Mouse (Mus musculus) kidney, embryonic 15.5 days (tissue): ENCODE data around the gene Serinc1. TPM values are rescaled to one million over a fixed set of nuclear protein-coding genes. Genes with fewer than 3 reads are reported as not detected.
"Not testable (repeated sequence)": the region's sequence is repeated elsewhere in the genome, so short reads cannot be mapped to it uniquely, and the experiment has no call there.

Experiments used
- ATAC-seq: fragments of 200-750 bp; cut with Nextera tagmentation; replicated peaks from 2 replicates; pipeline ENCODE4 v1.8.0; 2017; ENCODE audit warnings: moderate TSS enrichment; ENCODE audit not compliant: low FRiP score
- H3K27ac ChIP-seq: fragments of 300-500 bp; sonication (generic); 2 replicates; pipeline ENCODE4 v1.5.1; 2015; ENCODE audit warnings: mild to moderate bottlenecking, inconsistent platforms
- H3K27me3 ChIP-seq: fragments of 300-500 bp; sonication (generic); 2 replicates; pipeline ENCODE4 v1.6.1; 2015; ENCODE audit warnings: inconsistent platforms
- H3K36me3 ChIP-seq: fragments of 300-500 bp; sonication (generic); 2 replicates; pipeline ENCODE4 v1.6.1; 2015; ENCODE audit warnings: inconsistent platforms
- H3K4me1 ChIP-seq: fragments of 300-500 bp; sonication (generic); 2 replicates; pipeline ENCODE4 v1.6.1; 2015; ENCODE audit warnings: inconsistent platforms
- H3K4me2 ChIP-seq: fragments of 300-500 bp; sonication (generic); 2 replicates; pipeline ENCODE4 v1.6.1; 2015; ENCODE audit warnings: moderate library complexity, mild to moderate bottlenecking, inconsistent platforms
- H3K4me3 ChIP-seq: fragments of 300-500 bp; sonication (generic); replicated peaks from 2 replicates; pipeline ENCODE4 v1.5.1; 2015; ENCODE audit warnings: mild to moderate bottlenecking, inconsistent platforms
- H3K9ac ChIP-seq: fragments of 300-500 bp; sonication (generic); 2 replicates; pipeline ENCODE4 v1.6.1; 2015; ENCODE audit warnings: mild to moderate bottlenecking, inconsistent platforms
- H3K9me3 ChIP-seq: fragments of 300-500 bp; sonication (generic); replicated peaks from 2 replicates; pipeline ENCODE4 v1.6.1; 2016; ENCODE audit warnings: inconsistent platforms
- WGBS: fragments of 180-500 bp; shearing (Covaris S2); methylation state at CpG from one replicate; pipeline ENCODE4 v1.1.7; 2015; ENCODE audit warnings: mixed read lengths; 5-methylcytosine and 5-hydroxymethylcytosine counted together
- polyA plus RNA-seq: library from polyadenylated mRNA; unstranded; fragments of >200 nt; fragmentation: Nextera tagmentation; extraction: Ambion mirVana; gene quantifications from 2 replicates; pipeline ENCODE4 v1.2.1, GENCODE M21; 2015

The Serinc1 gene
- polyA plus RNA-seq = 149 and 151 TPM in 2 replicates

DNA sequence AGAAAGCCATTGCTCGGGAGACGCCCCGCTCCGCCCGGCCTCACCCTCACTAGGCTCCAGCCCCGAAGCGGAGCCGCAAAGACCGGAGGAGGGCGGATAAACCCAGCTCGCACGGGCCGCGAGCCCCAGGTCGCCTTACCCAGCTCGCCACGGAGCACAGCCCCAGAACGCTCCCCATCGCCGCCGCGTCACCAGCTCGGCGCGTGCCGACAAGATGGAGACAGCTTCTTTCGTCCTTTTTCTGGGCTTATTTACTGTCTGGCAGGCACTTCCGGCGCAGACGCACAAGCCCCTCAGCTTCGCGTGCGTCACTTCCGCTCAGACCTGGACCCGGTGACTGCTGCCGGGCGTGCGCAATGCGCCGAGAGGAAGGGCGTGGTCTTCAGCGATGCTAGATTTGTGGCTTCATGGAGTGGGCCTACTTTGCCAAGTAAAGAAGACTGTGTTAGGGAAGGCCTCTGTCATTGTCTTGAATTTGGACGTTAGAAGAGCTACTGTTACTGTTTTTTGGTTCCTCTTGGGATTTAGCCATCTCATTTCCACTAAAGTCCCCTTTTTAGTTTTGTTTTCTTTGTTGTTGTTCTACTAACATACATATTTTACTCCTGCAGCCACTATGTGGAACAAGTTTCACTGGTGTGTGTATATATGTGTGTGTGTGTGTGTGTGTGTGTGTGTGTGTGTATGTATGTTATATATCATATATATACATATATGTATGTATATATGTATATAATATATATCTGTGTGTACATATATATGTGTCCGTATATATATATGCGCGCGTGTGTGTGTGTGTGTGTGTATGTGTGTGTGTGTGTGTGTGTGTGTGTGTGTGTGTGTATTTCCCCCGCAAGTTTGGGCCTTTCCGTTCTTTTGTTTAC, at the start of gene Serinc1:
Gene Serinc1, minus strand, starts transcription at position 313 of the 884 bp plus-strand sequence.
- Histone ChIP-seq H3K4me1 (peaks cover 11% of the 10 kb centered on the region), H3K27me3 (no peaks in the 10 kb centered on the region), H3K9me3 (no peaks in the 10 kb centered on the region), H3K36me3 (peaks cover 5% of the 10 kb centered on the region), H3K4me2 (peak within 1 kb of the TSS; percentile 64), H3K4me3 (peak within 1 kb of the TSS; percentile 87), H3K9ac (peak within 1 kb of the TSS; percentile 86), H3K27ac (peak within 1 kb of the TSS; percentile 93)
- ATAC-seq = peak; percentile 100
- WGBS = 13% methylated on average over 46 of the region's 49 CpGs

DNA sequence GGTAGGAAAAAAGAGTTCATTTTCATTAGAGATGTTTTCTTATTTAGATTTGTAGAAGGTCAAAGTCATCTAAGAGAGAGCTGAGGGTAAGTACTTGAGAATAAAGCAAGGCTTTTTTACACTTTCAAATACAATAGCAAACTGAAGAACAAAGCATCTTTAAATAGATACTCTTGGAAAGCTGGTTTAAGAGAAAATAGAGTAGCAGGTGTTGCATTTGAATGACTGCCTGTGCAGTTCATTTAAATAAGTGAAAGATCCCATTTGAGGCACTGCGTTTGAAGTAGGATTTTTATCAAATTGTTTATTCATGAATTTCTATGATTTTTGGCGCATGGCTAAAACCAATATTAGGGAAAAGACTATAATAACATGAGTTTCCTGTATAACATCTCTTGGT, 44.4 kb upstream of the Serinc1 start:
- Histone ChIP-seq H3K36me3 (no peaks in the 10 kb centered on the region), H3K4me3 (no peak overlapping the region), H3K9me3 (no peaks in the 10 kb centered on the region), H3K27me3 (no peaks in the 10 kb centered on the region), H3K27ac (no peak overlapping the region), H3K9ac (no peak overlapping the region), H3K4me2 (no peak overlapping the region), H3K4me1 (no peaks in the 10 kb centered on the region)
- no peak for ATAC-seq
- WGBS = 73% methylated on average over 2 of the region's 2 CpGs

DNA sequence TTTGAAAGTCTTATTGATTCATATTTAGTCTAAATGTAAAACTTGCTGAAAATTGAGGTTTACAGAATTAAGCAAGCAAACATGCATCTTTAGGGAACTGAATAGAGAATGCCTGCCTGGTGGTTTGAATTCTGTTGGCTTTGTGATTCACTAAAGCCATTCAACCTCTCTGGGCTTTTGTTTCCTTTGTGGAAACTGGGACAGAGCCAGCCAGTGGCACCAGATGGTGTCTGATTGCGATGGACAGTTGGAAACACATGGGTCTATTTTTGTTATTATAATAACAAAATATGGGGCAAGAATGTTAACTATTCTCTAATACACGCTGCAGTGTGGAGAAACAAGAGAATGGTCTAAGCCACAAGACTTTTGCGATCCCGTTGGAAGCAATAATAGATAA, 39.8 kb upstream of the Serinc1 start:
- no peak for ATAC-seq
- WGBS = 85% methylated on average over 4 of the region's 4 CpGs
- Histone ChIP-seq H3K9ac (no peak overlapping the region), H3K27ac (no peak overlapping the region), H3K36me3 (no peaks in the 10 kb centered on the region), H3K4me2 (no peak overlapping the region), H3K9me3 (no peaks in the 10 kb centered on the region), H3K27me3 (no peaks in the 10 kb centered on the region), H3K4me1 (no peaks in the 10 kb centered on the region), H3K4me3 (no peak overlapping the region)

DNA sequence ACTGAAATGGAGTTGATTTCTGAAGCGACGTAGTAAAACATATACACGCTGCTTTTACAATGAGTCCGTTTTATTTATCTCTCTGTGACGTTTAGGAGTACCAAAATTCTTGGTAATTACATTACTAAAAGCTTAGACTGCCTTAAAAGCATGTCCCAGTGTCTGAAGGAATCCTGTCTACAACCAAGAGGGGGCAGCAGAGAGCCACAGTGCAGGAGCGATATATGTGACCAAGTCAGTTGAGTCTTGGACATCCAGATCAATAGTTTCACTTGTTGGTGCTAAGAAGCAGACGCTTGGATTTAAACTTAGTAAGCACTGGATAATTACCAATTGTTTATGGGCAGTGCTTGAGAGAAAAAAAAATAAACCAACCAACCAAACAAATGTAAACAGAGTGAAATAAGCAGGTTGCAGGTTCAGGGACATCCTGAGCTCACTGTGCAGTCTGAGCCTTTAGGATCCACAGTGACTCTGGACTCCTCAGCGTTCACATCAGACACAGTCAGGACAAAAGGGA, 38.9 kb upstream of the Serinc1 start:
- H3K9ac ChIP-seq = no peak overlapping the region
- WGBS = 39% methylated on average over 8 of the region's 8 CpGs
- no peaks in the 10 kb centered on the region for H3K36me3 ChIP-seq
- ATAC-seq = no peak
- no peak overlapping the region for H3K4me2 ChIP-seq
- no peaks in the 10 kb centered on the region for H3K27me3 ChIP-seq
- H3K4me1 ChIP-seq = no peaks in the 10 kb centered on the region
- H3K27ac ChIP-seq = no peak overlapping the region
- H3K9me3 ChIP-seq = no peaks in the 10 kb centered on the region
- no peak overlapping the region for H3K4me3 ChIP-seq

DNA sequence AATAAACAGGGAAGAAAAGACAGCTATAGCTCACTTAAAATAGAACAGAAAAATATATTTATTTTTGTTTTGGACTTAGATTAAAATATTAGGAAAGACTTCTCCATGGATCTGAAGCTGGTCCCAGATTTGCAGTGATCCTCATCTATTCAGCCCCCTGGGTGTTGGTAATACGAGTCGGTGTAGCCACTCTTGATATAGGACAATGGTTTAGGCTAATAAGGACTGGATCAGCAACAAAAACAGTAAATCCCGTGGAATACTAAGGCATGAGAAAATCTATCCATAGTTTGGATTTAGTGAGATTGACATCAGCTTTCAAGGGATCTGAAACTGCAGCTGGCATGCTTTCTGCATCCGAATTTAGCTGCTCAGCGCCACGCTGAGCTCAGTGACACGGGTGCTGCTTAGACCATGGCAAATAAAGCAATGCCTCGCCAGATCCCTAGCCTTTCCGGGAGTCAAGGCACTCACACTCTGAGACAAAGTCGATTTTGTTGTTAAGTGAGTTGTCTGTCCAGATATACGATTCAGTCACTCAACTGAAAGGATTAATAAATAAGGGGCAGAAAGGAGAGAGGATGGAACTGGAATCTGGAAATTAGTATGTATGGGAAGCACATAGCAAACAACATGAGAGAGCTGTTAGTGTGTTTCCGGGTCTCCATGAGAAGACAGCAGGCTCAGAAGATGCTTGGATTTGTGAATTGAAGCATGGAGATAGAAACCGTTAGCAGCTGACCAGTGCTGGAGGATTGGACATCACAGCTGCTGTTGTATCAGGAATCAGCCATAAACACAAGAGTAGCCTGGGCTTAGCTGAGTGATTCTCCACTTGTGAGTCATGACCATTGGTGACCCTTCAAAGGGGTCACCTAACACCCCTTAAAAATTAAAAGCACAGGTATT, 36.9 kb upstream of the Serinc1 start:
- H3K9ac ChIP-seq = no peak overlapping the region

DNA sequence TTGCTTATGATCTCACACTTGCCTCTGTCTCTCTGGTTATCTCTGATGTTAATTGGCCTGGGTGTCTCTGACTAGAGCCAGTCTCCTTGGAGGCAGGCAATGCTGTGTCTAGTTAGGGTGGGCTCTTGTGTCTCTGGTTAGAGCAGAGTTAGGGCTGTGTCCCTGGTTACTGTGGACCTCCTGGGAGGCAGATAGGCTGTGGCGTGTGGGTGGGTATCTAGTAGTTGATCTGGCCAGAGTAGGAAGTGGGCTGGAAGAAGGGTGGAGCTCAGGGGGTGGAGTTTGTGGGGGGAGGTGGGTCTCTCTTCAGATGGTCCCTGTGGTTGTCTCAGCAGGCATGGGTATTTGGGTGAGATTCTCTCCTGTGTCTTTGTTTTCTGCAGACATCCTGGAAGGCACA, 33.9 kb upstream of the Serinc1 start:
- H3K9me3 ChIP-seq = no peaks in the 10 kb centered on the region
- H3K36me3 ChIP-seq = no peaks in the 10 kb centered on the region
- H3K4me1 ChIP-seq = no peaks in the 10 kb centered on the region
- WGBS = 61% methylated on average over 1 of the region's 1 CpGs
- H3K9ac ChIP-seq = no peak overlapping the region
- H3K4me2 ChIP-seq = no peak overlapping the region
- ATAC-seq = no peak
- H3K27me3 ChIP-seq = no peaks in the 10 kb centered on the region
- no peak overlapping the region for H3K4me3 ChIP-seq
- no peak overlapping the region for H3K27ac ChIP-seq

More for the DNA sequence above, 36.9 kb upstream of the Serinc1 start:
- H3K4me1 ChIP-seq = no peaks in the 10 kb centered on the region
- H3K36me3 ChIP-seq = no peaks in the 10 kb centered on the region
- no peak for ATAC-seq
- WGBS = 83% methylated on average over 13 of the region's 13 CpGs
- H3K4me2 ChIP-seq = no peak overlapping the region
- no peaks in the 10 kb centered on the region for H3K27me3 ChIP-seq
- H3K9me3 ChIP-seq = no peaks in the 10 kb centered on the region
- no peak overlapping the region for H3K27ac ChIP-seq
- H3K4me3 ChIP-seq = no peak overlapping the region

DNA sequence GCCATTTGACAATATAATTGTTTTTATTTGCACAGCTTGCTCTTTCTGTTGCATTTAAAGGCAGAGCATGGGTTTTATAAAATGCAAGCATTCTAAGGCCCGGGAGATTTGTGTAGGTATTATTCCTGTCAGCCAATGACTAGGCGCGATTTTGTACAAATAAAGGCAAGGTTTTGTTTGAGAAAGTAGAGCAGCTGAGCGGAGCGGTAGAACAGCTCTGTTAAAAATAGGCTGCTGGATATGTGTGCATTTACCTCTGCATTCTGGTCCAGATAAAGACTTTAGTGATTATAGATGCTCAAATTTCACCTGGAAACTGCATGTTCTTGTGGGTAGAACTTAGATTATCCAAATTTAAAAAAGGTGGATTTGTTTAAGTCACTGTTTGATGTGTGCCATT, 25.3 kb upstream of the Serinc1 start:
- H3K4me3 ChIP-seq = no peak overlapping the region
- H3K9me3 ChIP-seq = no peaks in the 10 kb centered on the region
- WGBS = 90% methylated on average over 5 of the region's 5 CpGs
- no peak overlapping the region for H3K9ac ChIP-seq
- no peaks in the 10 kb centered on the region for H3K36me3 ChIP-seq
- no peak overlapping the region for H3K27ac ChIP-seq
- no peaks in the 10 kb centered on the region for H3K27me3 ChIP-seq
- H3K4me1 ChIP-seq = no peaks in the 10 kb centered on the region
- H3K4me2 ChIP-seq = no peak overlapping the region
- ATAC-seq = no peak

DNA sequence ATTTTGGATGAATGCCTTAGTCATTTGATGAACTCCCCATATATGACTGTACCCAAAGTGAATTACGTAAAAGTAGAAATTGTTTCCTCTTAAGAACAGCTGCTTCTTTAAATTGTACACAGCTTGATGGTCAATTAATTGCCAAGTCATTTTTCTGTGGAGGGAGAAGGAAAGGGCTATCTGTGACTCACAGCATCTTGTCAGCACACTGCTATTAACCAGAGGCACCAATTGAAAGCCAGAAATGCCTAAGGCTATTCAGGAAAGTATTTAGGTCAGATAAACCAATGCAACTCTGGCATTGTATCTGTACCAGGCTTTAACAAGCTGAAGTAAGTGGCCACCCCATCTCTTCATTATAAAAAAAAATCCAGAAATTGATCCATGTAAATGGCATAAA, 21.4 kb upstream of the Serinc1 start:
- no peaks in the 10 kb centered on the region for H3K9me3 ChIP-seq
- no peaks in the 10 kb centered on the region for H3K4me1 ChIP-seq
- H3K36me3 ChIP-seq = no peaks in the 10 kb centered on the region
- WGBS = 87% methylated on average over 1 of the region's 1 CpGs
- no peak overlapping the region for H3K4me2 ChIP-seq
- no peak for ATAC-seq
- no peaks in the 10 kb centered on the region for H3K27me3 ChIP-seq
- no peak overlapping the region for H3K4me3 ChIP-seq
- no peak overlapping the region for H3K9ac ChIP-seq
- H3K27ac ChIP-seq = no peak overlapping the region

DNA sequence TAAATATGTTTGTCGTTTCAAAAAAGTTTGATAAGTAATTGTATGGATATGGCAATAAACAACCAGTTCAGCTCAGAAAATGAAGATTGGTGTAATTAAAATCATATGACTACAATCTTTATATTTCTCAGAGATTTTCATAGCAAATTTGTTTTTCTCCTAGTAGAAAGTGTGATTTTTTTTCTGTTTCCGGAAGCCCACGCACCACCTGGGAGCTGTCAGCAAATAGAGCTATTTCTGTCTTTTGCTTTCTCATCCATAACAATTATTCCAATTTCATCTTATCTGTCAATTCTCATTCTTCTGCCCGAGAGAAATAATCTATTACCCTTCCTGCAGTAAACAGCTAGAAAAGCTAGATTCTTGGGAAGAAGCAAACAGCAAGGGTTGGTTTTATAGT, 17.3 kb upstream of the Serinc1 start:
- WGBS = 86% methylated on average over 4 of the region's 4 CpGs
- H3K27me3 ChIP-seq = no peaks in the 10 kb centered on the region
- no peaks in the 10 kb centered on the region for H3K4me1 ChIP-seq
- H3K36me3 ChIP-seq = no peaks in the 10 kb centered on the region
- no peak for ATAC-seq
- no peaks in the 10 kb centered on the region for H3K9me3 ChIP-seq
- H3K27ac ChIP-seq = no peak overlapping the region
- no peak overlapping the region for H3K4me2 ChIP-seq
- no peak overlapping the region for H3K9ac ChIP-seq
- H3K4me3 ChIP-seq = no peak overlapping the region

DNA sequence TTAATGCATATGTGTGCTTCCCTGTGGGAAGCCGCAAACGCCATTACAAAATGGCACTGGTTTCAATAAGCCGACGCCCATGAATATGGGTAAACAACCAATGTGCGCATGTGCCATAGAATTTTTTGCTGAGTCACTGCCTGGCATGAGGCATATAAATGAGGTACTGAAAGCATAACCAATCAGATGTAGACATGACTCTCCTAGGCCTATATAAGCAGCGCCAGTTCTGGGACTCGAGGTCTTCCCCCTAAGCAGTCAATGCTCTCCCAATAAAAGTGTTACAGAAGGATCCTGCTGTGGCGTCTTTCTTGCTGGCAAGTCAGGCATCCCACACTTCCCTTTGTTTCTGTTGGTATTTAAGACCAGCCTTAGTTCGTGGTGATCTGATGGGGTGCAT, 11.6 kb upstream of the Serinc1 start:
- H3K4me2 ChIP-seq, H3K27me3 ChIP-seq, H3K27ac ChIP-seq, H3K4me1 ChIP-seq, H3K36me3 ChIP-seq, H3K9ac ChIP-seq, ATAC-seq, H3K9me3 ChIP-seq, H3K4me3 ChIP-seq: not testable (repeated sequence)
- 84% methylated on average over 9 of the region's 9 CpGs for WGBS

DNA sequence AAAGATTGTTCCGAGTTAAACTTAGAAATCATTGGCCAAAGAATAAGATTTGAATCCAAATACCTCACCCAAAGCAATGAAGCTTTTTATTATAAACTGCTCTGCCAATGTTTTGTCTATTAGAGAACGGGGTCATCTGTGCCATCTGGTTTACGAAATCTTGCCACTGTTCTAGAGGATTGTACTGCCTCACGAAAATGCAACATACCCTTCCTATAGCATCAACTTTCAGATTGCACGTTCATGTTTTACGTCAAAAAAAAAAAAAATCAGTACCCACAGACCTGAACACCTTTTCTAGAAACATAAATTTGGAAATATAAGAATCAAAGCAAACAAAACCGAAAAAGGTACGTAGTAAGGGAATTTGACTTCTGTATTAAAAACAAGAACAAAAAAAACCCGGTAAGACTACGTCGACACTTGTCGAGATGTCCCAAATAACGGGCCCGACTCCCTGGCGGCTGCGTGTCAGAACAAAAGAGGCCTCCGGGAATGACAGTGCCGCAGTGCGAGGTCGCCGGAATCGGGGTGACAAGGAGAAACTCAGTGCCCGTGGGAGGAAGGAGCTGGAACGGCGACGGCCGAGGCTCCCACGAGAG, 613 bp downstream of the Serinc1 start:
- H3K9me3 ChIP-seq = no peaks in the 10 kb centered on the region
- H3K4me2 ChIP-seq = peak overlapping the region; percentile 64
- H3K9ac ChIP-seq = peak overlapping the region; percentile 86
- peaks cover 12% of the 10 kb centered on the region for H3K36me3 ChIP-seq
- no peaks in the 10 kb centered on the region for H3K27me3 ChIP-seq
- H3K4me1 ChIP-seq = peaks cover 11% of the 10 kb centered on the region
- ATAC-seq = no peak
- peak overlapping the region; percentile 93 for H3K27ac ChIP-seq
- WGBS = 3% methylated on average over 28 of the region's 28 CpGs
- H3K4me3 ChIP-seq = peak overlapping the region; percentile 87
